Comparison of ENCODE assay signal across 14 mouse cellular contexts in the genomic region with DNA sequence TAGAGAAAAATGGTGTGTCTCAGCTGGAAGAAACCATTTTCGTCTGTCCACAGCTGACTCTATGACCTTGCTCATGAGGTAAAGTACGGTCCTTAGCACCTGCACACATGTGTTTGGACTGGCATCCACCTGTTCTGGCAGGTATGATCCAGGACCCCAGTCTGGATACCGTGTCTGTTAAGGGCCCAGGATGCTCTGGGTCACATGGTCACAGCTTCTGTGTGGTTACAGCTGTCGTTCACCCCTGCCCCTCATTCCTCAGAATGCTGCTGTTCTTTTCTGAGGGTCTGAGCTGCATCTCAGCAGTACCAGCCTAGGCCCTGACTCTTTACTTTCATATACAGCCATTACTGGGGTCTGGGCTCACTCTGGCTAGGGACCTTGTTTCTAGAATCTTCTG. TPM values are rescaled to one million over a fixed set of nuclear protein-coding genes. Genes with fewer than 3 reads are reported as not detected.
"Had no signal": no experiment of that assay in that cellular context is flagged by ENCODE, and none has a peak within 500 bp of the region (broad histone marks: within the 10 kb centered on the region; RNA-seq: fewer than 3 reads in every experiment).

No protein-coding gene starts in this region.

- H3K9ac ChIP-seq: kidney, embryonic 15.5 days; limb, embryonic 12.5 days; liver, embryonic 15.5 days; neural tube, embryonic 12.5 days had no signal

- H3K27me3 ChIP-seq: kidney, embryonic 15.5 days; limb, embryonic 12.5 days; liver, embryonic 15.5 days had no signal

- H3K4me1 ChIP-seq: liver, embryonic 15.5 days had no signal

- H3K27ac ChIP-seq: kidney, embryonic 15.5 days; limb, embryonic 12.5 days; liver, embryonic 15.5 days; midbrain, embryonic 10.5 days; neural tube, embryonic 12.5 days had no signal

- DNase-seq: kidney, postnatal 14 days; midbrain, embryonic 14.5 days; retina, postnatal 1 day; right cerebral cortex, postnatal 4 days; thymus, adult 2 months; thymus, postnatal 25 days had no signal

- H3K9me3 ChIP-seq: kidney, embryonic 15.5 days; limb, embryonic 12.5 days; liver, embryonic 15.5 days; midbrain, embryonic 10.5 days; neural tube, embryonic 12.5 days had no signal

- H3K4me3 ChIP-seq: kidney, embryonic 15.5 days; limb, embryonic 12.5 days; liver, embryonic 15.5 days; midbrain, embryonic 10.5 days; neural tube, embryonic 12.5 days had no signal

- H3K4me2 ChIP-seq: limb, embryonic 12.5 days; liver, embryonic 11.5 days; liver, embryonic 15.5 days had no signal

- H3K36me3 ChIP-seq: kidney, embryonic 15.5 days; limb, embryonic 12.5 days; liver, embryonic 15.5 days; midbrain, embryonic 10.5 days; neural tube, embryonic 12.5 days had no signal

RNA-seq across cellular contexts. Expression of a gene that starts 18.9 kb away (rescaled TPM):
- total RNA-seq: megakaryocyte progenitor cell, adult 5-6 weeks; neutrophil, adult 5-6 weeks had no signal
